Mouse (Mus musculus): ENCODE data around the gene Rps27. TPM values are rescaled to one million over a fixed set of nuclear protein-coding genes. Genes with fewer than 3 reads are reported as not detected.
"Not testable (repeated sequence)": the region's sequence is repeated elsewhere in the genome, so short reads cannot be mapped to it uniquely, and the experiment has no call there.

Gene Rps27
- polyA plus RNA-seq (2012; rRNA removed) = 2,273 and 3,346 TPM in 2 replicates

DNA sequence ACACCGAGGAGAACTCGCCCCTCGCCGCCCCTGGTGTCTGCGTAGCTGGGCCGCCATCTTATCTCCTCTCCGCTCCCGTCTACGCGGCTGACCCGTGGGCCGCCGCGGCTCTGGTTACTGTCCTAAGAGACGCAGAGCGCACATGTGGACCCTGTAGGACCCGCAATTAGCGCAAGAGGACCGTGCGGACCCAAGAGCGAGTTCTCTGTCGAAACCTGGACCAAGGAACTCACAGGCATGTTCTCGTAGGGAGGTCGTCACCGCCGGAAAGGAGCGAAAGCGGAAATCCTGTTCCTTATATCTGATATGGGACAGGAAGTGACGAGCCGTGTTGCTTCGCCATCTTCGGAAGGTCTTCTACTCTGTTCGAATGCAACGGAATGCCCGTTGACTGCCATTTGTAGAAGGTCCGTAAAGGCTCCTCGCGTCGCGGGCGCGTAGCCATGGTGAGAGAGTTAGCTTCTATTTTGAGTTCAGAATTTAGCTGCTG, at the start of gene Rps27, which contains the start of gene Rab13:
Gene Rps27, minus strand, starts transcription at position 275 of the 490 bp plus-strand sequence.
Gene Rab13, plus strand, starts transcription at position 319 of the 490 bp plus-strand sequence.
- no peak for DNase-seq (ENCODE audit: low read depth)

DNA sequence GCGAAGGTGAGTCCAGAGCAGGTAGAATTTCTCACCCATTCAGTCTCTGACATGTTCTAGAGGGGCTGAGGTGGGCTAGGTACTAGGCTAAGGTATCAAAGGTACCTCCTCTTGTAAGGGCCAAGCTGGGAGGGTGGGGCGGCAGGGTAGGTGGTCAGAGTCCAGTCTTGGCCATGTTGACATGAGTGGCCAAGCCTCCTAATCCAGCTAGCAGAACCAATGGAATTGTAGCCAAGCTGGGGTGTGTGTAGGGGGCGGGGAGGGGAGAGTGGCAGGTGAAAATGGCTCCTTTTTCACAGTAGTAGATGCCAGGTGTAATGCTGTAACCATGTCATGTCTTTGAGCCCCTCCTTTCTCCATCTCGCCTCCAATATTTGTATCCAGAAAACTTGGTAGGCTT, 45.1 kb upstream of the Rps27 start:
- DNase-seq (ENCODE audit: low read depth) = no peak

DNA sequence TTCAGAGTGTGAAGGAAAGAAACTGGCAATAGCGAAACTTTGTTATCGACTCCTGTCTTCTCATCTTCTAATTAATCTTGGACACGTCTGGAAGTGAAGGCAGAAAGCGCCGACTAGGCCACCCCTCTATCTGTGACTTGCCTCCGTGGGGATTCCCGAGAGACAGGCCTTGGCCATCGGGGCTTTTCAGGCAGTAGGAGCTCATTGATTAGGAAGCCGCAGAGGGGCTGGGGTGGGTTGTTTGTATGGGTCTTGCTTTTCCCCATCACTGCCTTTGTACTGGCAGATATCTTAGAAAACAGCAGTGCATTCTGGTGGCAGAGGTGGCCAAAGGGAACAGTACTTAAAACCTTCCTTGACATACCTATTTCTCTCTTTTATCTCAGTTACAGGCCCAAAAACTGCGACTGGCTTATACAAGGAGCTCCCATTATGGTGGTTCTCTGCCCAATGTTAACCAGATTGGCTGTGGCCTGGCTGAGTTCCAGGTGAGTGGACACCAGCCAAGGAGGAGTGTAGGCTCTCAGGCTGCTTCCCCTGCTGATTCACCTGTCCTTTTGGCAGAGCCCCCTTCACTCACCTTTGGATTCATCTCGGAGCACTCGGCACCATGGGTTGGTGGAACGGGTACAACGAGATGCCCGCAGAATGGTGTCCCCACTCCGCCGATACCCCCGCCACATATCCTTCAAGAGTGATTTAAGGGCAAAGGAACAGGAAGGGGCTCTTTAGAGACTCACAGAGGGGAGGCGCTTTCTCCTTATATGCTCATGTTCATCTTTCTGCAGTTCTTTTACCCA, 43.5 kb upstream of the Rps27 start:
- DNase-seq (ENCODE audit: low read depth) = no peak

DNA sequence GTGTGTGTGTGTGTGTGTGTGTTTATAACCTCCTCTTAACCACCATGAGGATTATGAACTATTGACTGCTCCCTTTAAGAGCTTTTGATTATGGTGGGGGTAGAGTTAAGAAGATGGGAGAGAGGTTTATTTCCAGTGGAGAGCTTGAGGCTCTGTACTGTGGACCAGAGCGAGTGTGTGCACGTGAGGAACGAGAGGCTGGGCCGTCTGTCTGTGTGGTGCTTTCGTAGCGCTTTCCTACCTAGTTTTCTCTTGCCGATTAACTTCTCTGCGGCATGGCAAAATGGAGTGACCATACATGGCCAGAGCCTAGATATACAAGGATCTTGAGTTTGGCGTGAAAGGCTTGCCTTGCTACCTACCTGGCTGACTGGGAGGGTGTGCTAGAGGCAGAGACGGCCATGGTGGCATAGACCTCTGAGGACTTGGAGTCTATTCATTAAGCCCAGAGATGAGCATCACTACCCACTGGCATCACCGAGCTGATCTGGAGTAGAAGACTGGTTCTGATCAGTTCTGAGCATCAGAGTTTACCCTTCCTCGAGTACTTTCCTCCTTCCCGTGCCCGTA, 42.4 kb upstream of the Rps27 start:
- no peak for DNase-seq (ENCODE audit: low read depth)

- no peak for DNase-seq (ENCODE audit: low read depth)
Observed at GRCm38 (mm10) chr3:90255194-90255565, 41.7 kb upstream of the Rps27 start.

- DNase-seq (ENCODE audit: low read depth) = no peak
Observed at GRCm38 (mm10) chr3:90254419-90255193, 41.2 kb upstream of the Rps27 start.

- peak; percentile 85 for DNase-seq (ENCODE audit: low read depth)
Observed at GRCm38 (mm10) chr3:90253653-90254418, 40.4 kb upstream of the Rps27 start, which contains the start of gene Crtc2. Gene Crtc2 (plus strand): TSS chr3:90254163.

DNA sequence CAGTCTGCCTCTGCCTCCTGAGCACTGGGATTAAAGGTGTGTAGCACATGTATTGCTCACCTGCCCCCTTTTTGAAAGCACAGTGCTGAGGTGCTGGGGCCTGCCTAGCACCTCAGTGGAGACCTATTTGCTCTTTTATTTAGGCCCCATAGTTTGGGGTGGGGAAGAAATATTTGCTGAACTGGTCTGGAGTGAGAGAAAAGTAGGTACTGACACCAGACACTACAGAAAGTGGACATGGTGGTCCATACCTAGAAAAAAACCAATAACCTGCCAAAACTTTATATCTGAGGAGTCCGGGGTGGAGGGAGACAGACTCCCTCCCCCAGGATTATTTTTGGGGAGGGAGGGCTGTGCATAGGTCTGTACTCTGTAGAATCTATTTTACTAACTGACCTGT, 39.7 kb upstream of the Rps27 start:
- DNase-seq (ENCODE audit: low read depth) = not testable (repeated sequence)

DNA sequence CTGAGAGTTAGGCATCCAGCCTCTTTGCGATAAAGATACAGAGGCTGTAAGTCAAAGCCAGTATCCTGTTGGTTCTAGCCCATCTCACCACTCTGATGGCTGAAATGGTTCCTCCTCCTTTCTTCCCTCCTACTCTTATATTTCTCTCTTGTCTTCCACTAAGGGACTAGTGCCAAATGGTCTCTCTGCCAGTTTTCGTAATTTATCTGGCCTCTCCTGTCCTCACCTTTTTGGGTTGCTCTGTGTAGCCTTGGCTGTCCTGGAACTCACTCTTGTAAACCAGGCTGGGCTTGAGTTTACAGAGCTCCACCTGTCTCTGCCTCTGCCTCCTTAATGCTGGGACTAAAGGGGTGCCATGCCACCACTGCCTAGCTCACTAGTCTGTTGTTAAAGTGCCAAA, 39.2 kb upstream of the Rps27 start:
- not testable (repeated sequence) for DNase-seq (ENCODE audit: low read depth)

GRCm38 (mm10) chr3:90251731-90252226, 38.3 kb upstream of the Rps27 start:
- not testable (repeated sequence) for DNase-seq (ENCODE audit: low read depth)

GRCm38 (mm10) chr3:90250791-90251190, 37.3 kb upstream of the Rps27 start:
- DNase-seq (ENCODE audit: low read depth) = no peak

- no peak for DNase-seq (ENCODE audit: low read depth)
Observed at GRCm38 (mm10) chr3:90248746-90249100, 35.3 kb upstream of the Rps27 start.

GRCm38 (mm10) chr3:90247960-90248745, 34.7 kb upstream of the Rps27 start, which contains the start of gene Slc39a1:
Gene Slc39a1 (plus strand): TSS chr3:90248172.
- DNase-seq (ENCODE audit: low read depth) = no peak

- DNase-seq (ENCODE audit: low read depth) = no peak
Observed at GRCm38 (mm10) chr3:90247630-90247959, 34.1 kb upstream of the Rps27 start.

- no peak for DNase-seq (ENCODE audit: low read depth)
Observed at GRCm38 (mm10) chr3:90245406-90245805, 32.0 kb upstream of the Rps27 start.

- no peak for DNase-seq (ENCODE audit: low read depth)
Observed at GRCm38 (mm10) chr3:90242984-90243775, 29.7 kb upstream of the Rps27 start, which contains the start of gene Creb3l4. Gene Creb3l4 (minus strand): TSS chr3:90243512.

DNA sequence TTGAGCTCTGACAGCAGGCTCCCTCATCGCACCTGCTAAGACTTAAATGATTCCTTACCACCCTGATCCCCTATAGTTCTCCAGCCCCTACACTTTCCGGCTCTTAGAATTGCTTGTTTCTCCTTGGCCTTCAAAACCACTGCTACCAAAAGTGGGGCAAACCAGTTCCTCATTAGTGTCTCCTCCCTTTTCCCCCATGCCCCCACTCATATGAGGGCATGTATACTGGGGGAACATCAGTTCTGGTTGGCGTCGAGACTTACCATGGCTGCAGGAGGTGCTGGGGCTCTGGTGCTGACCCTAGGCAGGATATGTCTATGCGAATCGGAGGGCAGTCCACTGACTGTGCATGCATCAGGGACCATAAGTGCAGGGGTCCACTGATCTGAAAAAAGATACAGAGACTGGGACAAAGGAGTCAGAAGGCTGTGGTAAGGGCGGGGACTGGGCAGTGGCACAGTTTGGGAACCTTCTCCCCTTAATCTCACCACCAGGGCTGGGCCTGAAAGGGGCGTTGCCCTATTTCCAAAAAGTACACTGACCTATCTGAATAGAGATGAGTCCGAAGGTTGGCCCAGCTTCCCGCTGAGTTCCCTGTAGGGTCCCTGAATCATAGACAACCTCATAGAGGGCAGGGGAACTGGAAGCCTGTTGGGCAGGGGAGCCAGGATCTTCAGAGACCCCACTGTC, 28.4 kb upstream of the Rps27 start:
- no peak for DNase-seq (ENCODE audit: low read depth)

- DNase-seq (ENCODE audit: low read depth) = no peak
Observed at GRCm38 (mm10) chr3:90241251-90241650, 27.8 kb upstream of the Rps27 start.

Data from gonadal fat pad, adult 2 months (tissue).